Mouse (Mus musculus) kidney, postnatal 10 days (tissue): ENCODE data around the gene Iqsec1.
A peak's percentile ranks its signal among the peaks of the same experiment; 100 is the strongest.

Experiments
- DNase-seq: peaks from one replicate; pipeline ENCODE4 v3.0.0; 2021; ENCODE audit warnings: mixed read lengths

Iqsec1 gene

GRCm38 (mm10) chr6:90810576-90810975 lies 177.9 kb downstream of the Iqsec1 start:
- no peak for DNase-seq

DNA sequence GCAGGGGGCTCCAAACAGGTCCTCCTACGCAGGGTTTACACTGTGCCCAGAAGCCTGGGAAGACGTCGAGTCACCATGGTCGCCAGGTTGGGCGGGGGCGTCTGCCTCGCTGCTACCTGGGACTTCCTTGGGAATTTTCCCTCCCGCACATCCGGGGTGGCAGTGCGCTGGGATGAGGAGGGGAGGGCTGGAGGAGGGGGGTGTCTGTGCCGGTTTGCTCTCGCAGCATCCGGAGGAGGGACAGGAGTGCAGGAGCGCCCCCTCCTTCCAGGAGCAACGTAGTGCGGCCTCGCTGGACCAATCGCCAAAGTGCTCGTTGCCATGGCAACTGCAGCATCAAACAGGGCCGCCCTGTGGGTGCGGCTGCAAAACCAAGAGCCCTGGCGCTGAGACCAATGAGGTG lies 178.5 kb downstream of the Iqsec1 start:
- DNase-seq, result peak; percentile 73

DNA sequence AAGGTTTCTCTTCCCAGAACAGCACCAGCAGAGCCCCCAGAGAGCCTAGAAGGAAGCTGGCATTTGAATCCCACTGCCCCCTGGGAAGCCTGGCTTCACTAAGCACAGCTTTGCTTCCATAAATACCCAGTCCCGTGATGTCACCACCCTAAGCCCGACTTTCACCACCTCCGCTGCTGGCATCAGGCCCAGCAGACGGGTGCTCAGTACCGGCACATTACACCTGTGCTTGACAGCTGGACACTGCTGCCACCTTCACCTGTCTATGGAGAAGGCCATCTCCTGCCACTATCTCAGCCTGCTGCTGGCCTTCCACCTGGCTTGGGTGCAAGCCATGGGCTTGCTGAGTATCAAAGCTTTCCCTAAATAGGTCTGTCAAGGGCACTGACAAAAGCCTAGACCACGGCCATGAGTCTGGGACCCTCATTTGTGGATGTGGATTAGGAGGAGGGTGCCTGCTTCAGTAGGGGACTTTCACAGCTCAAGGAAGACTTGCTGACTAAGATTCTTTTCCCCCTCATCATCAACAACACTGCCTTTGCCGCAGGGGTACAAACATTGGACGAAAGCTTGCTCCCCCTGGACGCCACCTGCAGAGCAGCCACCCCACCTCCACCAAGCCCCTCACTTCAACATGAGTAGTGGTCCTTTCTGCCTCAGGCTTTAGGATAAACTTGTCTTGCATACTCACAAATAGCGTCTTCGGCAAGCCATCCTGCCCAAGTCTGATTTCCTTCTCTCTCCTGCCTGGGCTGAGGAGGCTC lies 179.2 kb downstream of the Iqsec1 start:
- DNase-seq, result peak; percentile 20

GRCm38 (mm10) chr6:90808544-90808943 lies 179.9 kb downstream of the Iqsec1 start:
- DNase-seq, result no peak

DNA sequence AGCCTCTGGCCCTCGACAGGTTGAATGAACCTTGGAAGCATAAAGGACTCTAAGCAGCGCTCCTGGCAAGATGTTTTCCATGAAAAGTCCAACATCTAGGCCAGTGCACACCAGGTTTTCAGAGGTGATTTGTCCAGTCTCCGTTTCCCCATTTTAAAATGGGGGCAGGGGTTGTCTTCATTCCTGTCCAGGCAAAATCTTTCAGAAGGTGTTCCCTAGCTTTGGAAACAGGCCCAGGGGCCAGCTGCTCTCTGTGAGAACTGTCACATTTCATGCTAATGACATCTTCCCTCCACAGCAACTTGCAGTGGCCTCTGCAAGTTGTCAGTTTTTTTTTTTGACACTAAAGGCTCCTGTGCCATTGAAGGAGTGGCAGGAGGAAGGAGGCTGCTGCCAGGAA lies 180.4 kb downstream of the Iqsec1 start:
- DNase-seq, result no peak

GRCm38 (mm10) chr6:90807581-90807980 lies 180.9 kb downstream of the Iqsec1 start:
- no peak for DNase-seq

DNA sequence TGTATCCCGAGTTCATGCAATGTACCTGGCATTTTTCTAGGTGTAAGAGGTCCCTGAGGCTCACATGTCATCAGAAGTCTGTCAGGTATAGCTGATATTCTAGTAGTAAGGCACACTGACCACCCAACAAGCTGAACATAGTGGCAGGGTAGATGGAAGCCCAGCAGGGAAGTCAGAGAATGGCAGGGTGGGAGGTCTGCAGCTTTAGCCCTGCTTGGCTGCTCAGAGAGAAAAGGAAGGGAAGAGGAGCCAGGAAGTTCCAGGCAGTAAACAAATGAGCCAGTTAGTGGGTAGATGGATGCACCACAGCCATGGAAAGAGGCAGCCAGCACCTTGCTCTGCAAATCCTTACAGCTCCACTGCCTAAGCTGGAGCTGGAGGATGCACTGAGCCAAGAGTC lies 181.7 kb downstream of the Iqsec1 start:
- DNase-seq, result no peak

DNA sequence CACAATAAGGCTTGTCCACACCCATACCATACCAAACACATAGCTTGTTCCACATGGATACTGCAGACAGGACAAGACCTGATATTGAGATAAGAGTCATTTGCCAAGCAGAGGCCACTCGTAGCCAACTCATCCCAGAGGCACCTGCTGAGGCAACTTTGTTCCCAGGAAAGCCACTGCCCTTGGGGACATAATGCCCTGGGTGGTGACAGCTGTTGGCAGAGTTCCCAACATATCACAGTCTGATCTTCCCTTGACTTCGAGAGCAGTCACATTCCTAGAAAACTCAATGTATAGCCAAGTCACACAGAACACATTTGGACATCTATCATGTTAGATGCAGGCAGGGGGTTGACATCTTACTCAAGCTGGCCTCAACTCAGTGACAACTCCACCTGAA lies 183.4 kb downstream of the Iqsec1 start:
- DNase-seq, result no peak

DNA sequence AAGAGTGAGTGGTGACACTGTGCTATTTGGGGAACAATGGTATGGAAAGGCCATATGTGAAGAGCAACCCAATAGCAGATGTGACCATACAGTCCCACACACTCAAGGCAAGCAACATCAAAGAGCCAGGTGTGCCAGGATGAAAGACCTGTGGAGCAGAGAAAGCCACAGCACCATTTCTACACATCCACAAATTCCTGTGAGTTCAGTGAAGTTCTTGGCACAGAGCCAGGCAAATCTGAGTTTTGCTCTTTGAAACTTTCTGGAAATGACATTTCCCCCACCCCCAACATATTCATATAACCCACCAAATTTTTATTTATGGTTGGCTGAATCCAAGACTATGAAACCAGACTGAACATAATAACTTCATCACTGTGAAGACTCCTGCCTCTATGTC lies 183.8 kb downstream of the Iqsec1 start:
- no peak for DNase-seq

- no peak for DNase-seq
Observed at GRCm38 (mm10) chr6:90802604-90803003, 185.9 kb downstream of the Iqsec1 start.

DNA sequence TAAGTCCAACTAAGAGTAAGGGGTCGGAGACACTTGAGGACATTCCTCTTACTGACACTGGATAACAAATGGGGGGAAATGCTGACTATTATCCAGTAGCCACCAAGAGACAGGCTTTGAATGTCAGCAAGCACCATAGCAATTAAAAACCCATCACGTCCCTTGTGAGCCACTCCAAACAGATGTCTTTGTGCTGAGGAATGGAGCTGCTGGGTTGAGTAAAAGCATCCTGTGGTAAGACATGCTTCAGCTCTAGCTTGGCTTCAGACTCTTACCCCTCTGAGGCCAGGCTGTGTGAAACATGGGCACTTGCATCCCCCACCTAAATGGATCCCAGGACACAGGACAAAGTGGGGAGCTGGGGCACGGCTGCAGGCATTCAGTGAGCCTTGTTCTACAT lies 186.4 kb downstream of the Iqsec1 start:
- DNase-seq, result no peak

- DNase-seq, result no peak
Observed at GRCm38 (mm10) chr6:90800825-90801224, 187.7 kb downstream of the Iqsec1 start.

DNA sequence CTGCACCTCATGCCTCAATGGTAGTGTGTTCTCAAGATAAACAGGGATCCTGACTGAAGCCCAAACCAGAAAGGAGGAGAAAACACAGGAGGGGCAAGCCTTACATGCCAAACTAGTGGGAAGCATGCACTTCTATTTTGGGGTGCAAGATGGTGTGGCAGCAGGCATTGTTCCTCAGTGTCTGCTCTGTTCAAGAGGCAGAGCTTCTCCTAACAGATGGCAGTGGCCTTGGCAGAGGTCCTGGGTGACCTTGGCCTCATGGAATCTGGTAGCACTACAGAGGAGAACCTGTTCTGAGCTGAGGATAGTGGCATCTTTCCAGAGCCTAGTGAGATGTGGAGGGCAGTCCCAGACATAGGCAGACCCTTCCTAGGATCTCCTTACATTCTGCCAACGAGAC lies 189.4 kb downstream of the Iqsec1 start:
- no peak for DNase-seq

GRCm38 (mm10) chr6:90798201-90798600 lies 190.3 kb downstream of the Iqsec1 start:
- no peak for DNase-seq

- no peak for DNase-seq
Observed at GRCm38 (mm10) chr6:90796902-90797596, 191.4 kb downstream of the Iqsec1 start.

- DNase-seq, result no peak
Observed at GRCm38 (mm10) chr6:90790901-90791300, 197.6 kb downstream of the Iqsec1 start.

GRCm38 (mm10) chr6:90789520-90789919 lies 199.0 kb downstream of the Iqsec1 start:
- DNase-seq, result no peak

DNA sequence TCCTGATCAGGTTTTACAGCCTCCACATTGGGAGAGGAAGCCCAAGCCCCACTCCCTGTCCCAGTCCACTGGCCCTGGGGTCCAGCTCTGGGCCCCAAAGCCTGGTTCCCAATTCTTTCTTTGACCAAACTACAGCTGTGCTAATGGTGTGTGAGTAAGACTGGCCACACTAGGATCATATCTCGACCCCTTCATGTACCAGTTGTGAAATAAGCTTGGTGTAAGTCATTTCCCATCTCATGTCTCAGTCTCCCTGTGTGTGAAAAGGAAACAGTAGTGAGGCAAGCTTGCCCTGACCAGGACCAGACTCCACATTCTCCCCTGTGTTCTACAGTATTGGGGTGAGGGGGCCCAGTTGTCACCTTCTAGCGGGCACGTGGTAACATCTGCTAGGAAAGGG lies 200.9 kb downstream of the Iqsec1 start:
- no peak for DNase-seq

DNA sequence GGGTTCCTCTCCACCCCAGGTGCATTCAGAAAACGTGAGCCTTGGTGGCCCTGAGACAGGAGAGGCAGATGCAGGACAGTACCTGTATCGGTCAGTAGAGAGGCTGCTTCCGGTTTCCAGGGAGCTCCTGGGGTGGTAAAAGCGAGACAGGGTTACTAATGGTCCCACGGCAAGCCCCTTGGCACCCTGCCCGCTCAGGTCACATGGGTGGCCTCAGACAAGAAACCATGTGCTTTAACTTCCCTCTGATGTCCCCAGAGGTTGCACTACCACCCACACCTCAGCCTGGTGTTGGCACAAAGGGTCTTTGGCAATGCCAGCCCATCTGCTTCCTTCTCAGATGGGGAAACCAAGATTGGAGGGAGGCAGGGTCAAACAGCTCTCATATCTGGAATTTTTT lies 201.4 kb downstream of the Iqsec1 start:
- DNase-seq, result peak; percentile 45

DNA sequence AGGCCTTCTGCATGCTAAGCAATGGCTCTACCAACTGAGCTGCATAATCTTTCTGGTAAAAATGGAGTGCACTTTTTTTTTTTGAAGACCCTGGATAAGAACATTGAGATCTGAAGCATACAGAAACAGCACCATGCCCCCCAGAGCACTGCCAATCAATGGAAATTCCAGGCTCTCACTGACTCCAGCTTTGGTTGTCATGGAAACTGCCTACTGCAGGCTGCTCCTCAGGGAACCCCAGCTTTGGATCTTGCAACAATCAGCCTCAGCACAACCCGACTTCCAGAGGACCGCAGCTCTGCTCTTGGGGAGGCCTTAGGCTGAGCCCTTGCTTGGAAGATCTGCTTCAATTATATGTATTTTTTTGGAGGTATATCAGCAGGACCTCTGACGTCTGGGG lies 201.9 kb downstream of the Iqsec1 start:
- no peak for DNase-seq

- DNase-seq, result no peak
Observed at GRCm38 (mm10) chr6:90783945-90784344, 204.5 kb downstream of the Iqsec1 start.

DNA sequence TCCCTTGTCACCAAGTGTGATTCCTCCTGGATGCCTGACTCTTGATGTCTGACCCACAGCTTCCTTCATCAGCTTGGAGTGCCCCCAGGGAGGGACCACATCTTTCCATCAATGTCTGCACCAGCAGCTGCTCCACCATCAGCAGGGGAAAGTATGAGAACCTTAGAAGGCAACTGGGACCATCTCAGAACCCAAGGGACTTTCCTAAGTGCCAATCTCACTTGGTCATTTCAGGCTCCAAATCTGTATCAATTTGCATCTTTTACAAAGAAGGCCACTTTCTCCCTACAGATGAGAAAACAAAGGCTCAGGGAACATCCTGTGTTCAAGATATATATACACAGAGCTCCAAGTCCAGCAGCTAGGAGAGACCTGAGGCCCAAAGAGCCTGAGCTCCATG lies 205.3 kb downstream of the Iqsec1 start:
- DNase-seq, result no peak

- DNase-seq, result peak; percentile 15
Observed at GRCm38 (mm10) chr6:90781921-90782770, 206.3 kb downstream of the Iqsec1 start.

DNA sequence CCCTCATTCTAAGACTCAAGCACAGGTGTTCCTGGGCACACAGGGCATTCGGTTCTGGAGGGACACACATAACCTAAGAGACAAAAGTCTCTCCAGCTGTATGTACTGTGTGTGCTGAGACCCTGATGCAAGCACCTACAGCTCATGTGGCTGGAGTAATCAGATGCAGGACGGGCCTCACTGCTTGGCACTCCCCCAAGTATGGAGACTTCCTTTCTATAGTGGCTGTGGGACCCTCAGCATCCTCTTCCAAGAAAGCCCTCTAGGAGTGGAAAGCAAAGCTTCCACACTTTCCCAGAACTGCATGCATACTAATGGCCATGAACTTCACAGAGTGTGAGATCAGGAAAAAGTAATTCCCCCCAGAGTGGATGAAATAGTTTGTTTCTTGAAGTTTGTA lies 208.0 kb downstream of the Iqsec1 start:
- no peak for DNase-seq
